Mouse (Mus musculus) testis, adult 2 months (tissue): ENCODE measurements around the gene Cdk5rap3.

Source experiments
- CTCF ChIP-seq: fragments of 200-500 bp; IDR thresholded peaks from 2 replicates; pipeline ENCODE4 v1.5.1; 2012; ENCODE audit warnings: low read depth, mild to moderate bottlenecking, inconsistent platforms, low read length, moderate library complexity; ENCODE audit not compliant: control insufficient read depth, insufficient read depth, insufficient replicate concordance
- POLR2A ChIP-seq: fragments of 200-500 bp; IDR thresholded peaks from 2 replicates; pipeline ENCODE4 v1.6.1; 2012; ENCODE audit warnings: low read depth, mild to moderate bottlenecking, inconsistent platforms, low read length, moderate library complexity; ENCODE audit not compliant: control insufficient read depth

- TF ChIP-seq CTCF (no peak), POLR2A (no peak)
Measured at GRCm38 (mm10) chr11:96919003-96919402, 2.7 kb upstream of the Cdk5rap3 start.
